Mouse (Mus musculus) cerebellum, adult 2 months (tissue): ENCODE data around the gene Smim24. TPM values are rescaled to one million over a fixed set of nuclear protein-coding genes. Genes with fewer than 3 reads are reported as not detected.
A peak's percentile ranks its signal among the peaks of the same experiment; 100 is the strongest.

Experiments used
- DNase-seq, 2 experiments: peaks; one replicate each; pipeline ENCODE4 v3.0.0; 2021
- H3K27ac ChIP-seq: fragments of 200-500 bp; 2 replicates; pipeline ENCODE4 v1.5.1; 2012; ENCODE audit warnings: low read length, control low read depth, inconsistent platforms; ENCODE audit not compliant: insufficient read depth
- H3K27me3 ChIP-seq: fragments of 200-500 bp; 2 replicates; pipeline ENCODE4 v1.6.1; 2012; ENCODE audit warnings: inconsistent platforms, mild to moderate bottlenecking, low read length, moderate library complexity; ENCODE audit not compliant: control insufficient read depth, insufficient read depth
- H3K4me1 ChIP-seq: fragments of 200-500 bp; 2 replicates; pipeline ENCODE4 v1.6.1; 2011; ENCODE audit warnings: low read length; ENCODE audit not compliant: control insufficient read depth, insufficient read depth
- H3K4me3 ChIP-seq: fragments of 200-500 bp; replicated peaks from 2 replicates; pipeline ENCODE3; 2011; ENCODE audit warnings: mild to moderate bottlenecking, low read depth, low read length, control low read depth; ENCODE audit not compliant: insufficient read depth
- CTCF ChIP-seq: fragments of 200-500 bp; IDR thresholded peaks from 2 replicates; pipeline ENCODE4 v1.5.1; 2011; ENCODE audit warnings: low read depth, mild to moderate bottlenecking, control low read depth, low read length, moderate library complexity, borderline replicate concordance; ENCODE audit not compliant: insufficient read depth
- POLR2A ChIP-seq: fragments of 200-500 bp; IDR thresholded peaks from 2 replicates; pipeline ENCODE4 v1.6.1; 2011; ENCODE audit warnings: low read length, control low read depth, borderline replicate concordance; ENCODE audit not compliant: insufficient read depth
- WGBS: fragments of 180-500 bp; shearing (Covaris S2); methylation state at CpG from one replicate; pipeline ENCODE4 v1.1.7; 2018; 5-methylcytosine and 5-hydroxymethylcytosine counted together
- polyA plus RNA-seq: library from polyadenylated mRNA; depleted of rRNA; stranded (reverse); fragments of >200 nt; gene quantifications from 2 replicates; pipeline ENCODE4 v1.2.3, GENCODE M21; 2012

Gene Smim24
- polyA plus RNA-seq, 1 experiment = 1.2 TPM

DNA sequence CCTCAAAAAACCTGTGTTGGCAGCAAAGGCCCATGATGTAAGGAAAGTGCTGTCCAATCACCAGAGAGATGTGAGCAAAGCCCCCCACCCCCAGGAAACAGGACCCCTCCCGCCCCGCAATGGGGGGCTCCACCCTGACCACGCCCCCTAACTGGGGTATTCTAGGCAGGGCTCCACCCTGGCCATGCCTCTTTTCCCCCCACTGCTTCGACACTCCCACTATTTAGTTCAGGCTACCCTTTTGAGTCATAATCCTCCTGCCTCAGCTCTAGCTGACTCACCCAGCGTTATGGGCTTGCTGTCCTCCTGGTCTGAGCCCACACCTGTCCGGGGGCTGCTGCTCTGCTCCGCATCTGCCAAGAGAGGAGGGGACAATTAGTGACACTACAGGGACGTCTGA, 16.5 kb downstream of the Smim24 start:
- Histone ChIP-seq H3K4me3 (no peak overlapping the region), H3K27ac (peak overlapping the region; percentile 63), H3K4me1 (peaks cover 88% of the 10 kb centered on the region), H3K27me3 (no peaks in the 10 kb centered on the region)
- no peak for DNase-seq
- no peak for TF ChIP-seq CTCF
- TF ChIP-seq POLR2A = no peak
- WGBS = 32% methylated on average over 8 of the region's 8 CpGs

- no peak for DNase-seq
- Histone ChIP-seq H3K27me3 (no peaks in the 10 kb centered on the region), H3K27ac (peak overlapping the region; percentile 99), H3K4me3 (no peak overlapping the region), H3K4me1 (peaks cover 96% of the 10 kb centered on the region)
- TF ChIP-seq POLR2A (no peak), CTCF (no peak)
- WGBS = 44% methylated on average over 4 of the region's 4 CpGs
These were observed 17.5 kb downstream of the Smim24 start for GRCm38 (mm10) chr10:81410350-81410749.

- DNase-seq = no peak
- Histone ChIP-seq H3K27ac (peak overlapping the region; percentile 99), H3K4me1 (peaks cover 96% of the 10 kb centered on the region), H3K27me3 (no peaks in the 10 kb centered on the region), H3K4me3 (no peak overlapping the region)
- 15% methylated on average over 9 of the region's 9 CpGs for WGBS
- TF ChIP-seq CTCF (no peak), POLR2A (no peak)
These were observed 18.1 kb downstream of the Smim24 start for GRCm38 (mm10) chr10:81410981-81411380.

GRCm38 (mm10) chr10:81411471-81412400, 18.9 kb downstream of the Smim24 start:
- TF ChIP-seq CTCF (no peak), POLR2A (no peak)
- peak; percentile 93 to 94 for DNase-seq
- H3K27me3 ChIP-seq = no peaks in the 10 kb centered on the region
- peak overlapping the region; percentile 1 for H3K4me3 ChIP-seq
- H3K27ac ChIP-seq = peak overlapping the region; percentile 99
- H3K4me1 ChIP-seq = peaks cover 95% of the 10 kb centered on the region
- 2% methylated on average over 18 of the region's 18 CpGs for WGBS

GRCm38 (mm10) chr10:81412586-81413309, 19.9 kb downstream of the Smim24 start:
- H3K27ac ChIP-seq = peak overlapping the region; percentile 99
- WGBS = 38% methylated on average over 16 of the region's 16 CpGs
- peak; percentile 44 to 66 for DNase-seq
- H3K4me1 ChIP-seq = peaks cover 94% of the 10 kb centered on the region
- H3K27me3 ChIP-seq = no peaks in the 10 kb centered on the region
- TF ChIP-seq POLR2A (no peak), CTCF (no peak)
- H3K4me3 ChIP-seq = peak overlapping the region; percentile 1

- peak; percentile 86 to 88 for DNase-seq
- TF ChIP-seq POLR2A (peak; percentile 39; the same call in 1 of the 2 replicates), CTCF (0 out of 2 replicates have a peak, but pooled peaks have one; percentile 11)
- Histone ChIP-seq H3K4me1 (peaks cover 94% of the 10 kb centered on the region), H3K27ac (peak overlapping the region; percentile 99), H3K27me3 (no peaks in the 10 kb centered on the region), H3K4me3 (peak overlapping the region; percentile 28)
- 14% methylated on average over 26 of the region's 26 CpGs for WGBS
These were observed 20.7 kb downstream of the Smim24 start for GRCm38 (mm10) chr10:81413310-81414261.

- no peaks in the 10 kb centered on the region for H3K27me3 ChIP-seq
- no peak for TF ChIP-seq CTCF
- no peak for TF ChIP-seq POLR2A
- H3K4me1 ChIP-seq = peaks cover 95% of the 10 kb centered on the region
- H3K4me3 ChIP-seq = no peak overlapping the region
- no peak for DNase-seq
- peak overlapping the region; percentile 99 for H3K27ac ChIP-seq
These were observed 21.8 kb downstream of the Smim24 start for GRCm38 (mm10) chr10:81414682-81415081.
